Mouse (Mus musculus): Measurements from ENCODE around the gene Gm20388. TPM values are rescaled to one million over a fixed set of nuclear protein-coding genes. Genes with fewer than 3 reads are reported as not detected.
A peak's percentile ranks its signal among the peaks of the same experiment; 100 is the strongest.

The Gm20388 gene
- total RNA-seq, 2 experiments from 2014 or later, result 8.8 TPM

- no peak for DNase-seq (ENCODE audit: extremely low spot score in 1 of 2, low spot score in 1 of 2)
Observed at GRCm38 (mm10) chr8:120948620-120949491, 1038.2 kb downstream of the Gm20388 start.

GRCm38 (mm10) chr8:120950674-120951218, 1040.1 kb downstream of the Gm20388 start:
- DNase-seq (ENCODE audit: extremely low spot score in 1 of 2, low spot score in 1 of 2), result no peak

- DNase-seq (ENCODE audit: extremely low spot score in 1 of 2, low spot score in 1 of 2), result no peak
Observed at GRCm38 (mm10) chr8:120959470-120959891, 1048.8 kb downstream of the Gm20388 start.

- DNase-seq (ENCODE audit: extremely low spot score in 1 of 2, low spot score in 1 of 2), result no peak
Observed at GRCm38 (mm10) chr8:120962606-120963380, 1052.2 kb downstream of the Gm20388 start.

GRCm38 (mm10) chr8:120966557-120966956, 1055.9 kb downstream of the Gm20388 start:
- DNase-seq (ENCODE audit: extremely low spot score in 1 of 2, low spot score in 1 of 2), result no peak

GRCm38 (mm10) chr8:120968308-120968707, 1057.7 kb downstream of the Gm20388 start:
- DNase-seq (ENCODE audit: extremely low spot score in 1 of 2, low spot score in 1 of 2), result no peak

GRCm38 (mm10) chr8:120970346-120970745, 1059.7 kb downstream of the Gm20388 start:
- peak; percentile 19 to 44 for DNase-seq (ENCODE audit: extremely low spot score in 1 of 2, low spot score in 1 of 2)

- peak in 1 of 2 experiments; percentile 8 for DNase-seq (ENCODE audit: extremely low spot score in 1 of 2, low spot score in 1 of 2)
Observed at GRCm38 (mm10) chr8:120971691-120972469, 1061.2 kb downstream of the Gm20388 start.

DNA sequence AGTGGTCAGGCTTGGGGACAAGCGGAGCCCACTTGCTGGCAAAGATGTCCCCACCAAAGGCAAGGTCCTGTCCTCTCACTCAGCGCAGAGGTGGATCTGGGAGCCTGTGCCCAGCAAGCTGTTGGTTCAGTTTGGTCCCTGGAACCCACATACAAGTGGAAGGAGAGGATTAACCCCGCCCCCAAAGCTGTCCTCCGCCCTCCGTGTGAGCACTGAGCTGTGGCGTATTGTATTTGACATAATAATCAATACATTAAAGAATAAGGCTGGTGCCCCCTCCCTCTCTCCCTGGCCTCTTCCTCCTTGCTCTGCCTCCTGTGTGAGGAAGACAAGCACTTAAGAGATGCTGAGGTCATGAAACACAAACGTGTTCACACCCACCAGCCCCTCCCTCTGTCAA, 1062.4 kb downstream of the Gm20388 start:
- DNase-seq (ENCODE audit: extremely low spot score in 1 of 2, low spot score in 1 of 2), result no peak

DNA sequence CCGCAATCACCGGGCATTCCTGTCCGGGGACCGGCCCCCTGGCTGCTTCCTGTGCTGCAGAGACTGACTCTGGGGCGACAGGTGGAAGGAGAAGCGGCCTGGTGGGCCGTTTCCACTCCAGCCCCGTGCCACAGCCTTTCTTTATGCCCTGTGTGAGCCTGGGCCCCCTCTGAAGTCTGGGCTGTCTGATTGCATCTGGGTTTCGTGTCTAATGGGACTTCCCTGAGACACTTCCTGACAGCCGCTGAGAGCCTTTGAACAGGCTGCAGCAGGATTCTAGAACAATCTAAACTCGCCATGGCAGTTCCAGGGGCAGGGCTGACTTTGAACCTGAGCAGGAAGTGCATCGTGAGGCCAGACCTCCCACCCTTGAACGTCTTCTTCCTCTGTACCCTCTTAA, 1066.5 kb downstream of the Gm20388 start:
- no peak for DNase-seq (ENCODE audit: extremely low spot score in 1 of 2, low spot score in 1 of 2)

GRCm38 (mm10) chr8:120979210-120979609, 1068.6 kb downstream of the Gm20388 start:
- DNase-seq (ENCODE audit: extremely low spot score in 1 of 2, low spot score in 1 of 2), result no peak

DNA sequence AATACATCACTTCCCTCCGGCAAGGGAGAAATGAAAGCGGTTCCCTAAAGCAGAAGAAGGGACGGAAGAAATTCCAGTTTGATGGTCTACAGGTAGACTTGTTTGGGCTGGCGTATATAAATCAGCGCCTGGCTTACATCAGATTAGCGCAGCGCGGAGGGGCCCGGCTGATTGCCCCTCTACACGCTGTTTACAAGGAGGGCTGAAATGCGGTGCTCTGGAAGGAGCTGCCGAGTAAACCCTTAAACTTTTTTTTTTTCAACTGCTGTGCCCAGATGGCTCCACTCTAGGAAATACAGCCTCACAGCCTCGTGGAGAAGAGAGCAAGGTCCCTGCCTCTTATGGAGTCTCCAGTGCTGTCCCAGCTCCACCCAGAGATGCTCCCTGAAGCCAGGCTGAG, 1070.3 kb downstream of the Gm20388 start:
- DNase-seq (ENCODE audit: extremely low spot score in 1 of 2, low spot score in 1 of 2), result no peak

- no peak for DNase-seq (ENCODE audit: extremely low spot score in 1 of 2, low spot score in 1 of 2)
Observed at GRCm38 (mm10) chr8:120984888-120985287, 1074.2 kb downstream of the Gm20388 start.

DNA sequence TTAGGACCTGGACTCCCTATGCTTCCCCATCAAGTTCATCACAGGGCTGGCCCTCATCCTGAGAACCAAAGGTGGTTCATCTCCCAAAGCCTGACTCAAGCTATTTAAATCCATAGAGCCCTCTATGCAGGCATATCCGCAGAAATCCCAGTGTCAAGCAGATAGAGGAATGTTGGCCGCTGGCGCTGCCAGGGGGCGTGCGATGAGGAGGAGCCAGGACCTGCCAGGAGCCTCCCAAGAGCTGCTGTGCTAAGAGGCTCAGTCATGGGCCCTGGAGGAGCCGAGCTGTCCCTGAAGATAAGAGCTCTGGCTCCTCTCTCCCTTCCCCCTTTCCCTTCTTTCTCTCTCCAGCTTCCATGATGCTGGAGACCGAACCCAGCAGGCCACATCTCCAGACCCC, 1075.4 kb downstream of the Gm20388 start:
- no peak for DNase-seq (ENCODE audit: extremely low spot score in 1 of 2, low spot score in 1 of 2)

- DNase-seq (ENCODE audit: extremely low spot score in 1 of 2, low spot score in 1 of 2), result no peak
Observed at GRCm38 (mm10) chr8:120993738-120994137, 1083.1 kb downstream of the Gm20388 start.

- DNase-seq (ENCODE audit: extremely low spot score in 1 of 2, low spot score in 1 of 2), result no peak
Observed at GRCm38 (mm10) chr8:120995424-120995823, 1084.8 kb downstream of the Gm20388 start.

- DNase-seq (ENCODE audit: extremely low spot score in 1 of 2, low spot score in 1 of 2), result no peak
Observed at GRCm38 (mm10) chr8:120996905-120997581, 1086.4 kb downstream of the Gm20388 start.

DNA sequence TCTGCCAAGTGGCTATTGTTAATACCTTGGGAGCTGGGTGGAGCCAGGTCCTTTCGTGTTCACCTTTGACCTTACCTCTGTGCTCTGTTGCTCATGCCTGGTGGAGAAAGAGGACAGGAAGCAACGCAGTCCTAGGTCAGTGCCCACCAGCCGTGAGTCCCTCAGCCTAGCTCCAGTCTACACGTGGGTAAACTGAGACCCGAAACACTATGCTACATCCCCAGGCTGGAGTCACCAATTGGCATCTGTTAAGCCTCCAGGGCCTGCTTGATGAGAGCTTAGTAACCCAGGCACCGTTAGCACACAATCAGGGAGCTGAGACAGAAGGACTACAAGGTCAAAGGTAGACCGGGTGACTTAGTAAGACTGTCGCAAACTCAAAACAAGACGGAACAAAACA, 1087.3 kb downstream of the Gm20388 start:
- DNase-seq (ENCODE audit: extremely low spot score in 1 of 2, low spot score in 1 of 2), result no peak

GRCm38 (mm10) chr8:120998966-120999365, 1088.3 kb downstream of the Gm20388 start:
- DNase-seq (ENCODE audit: extremely low spot score in 1 of 2, low spot score in 1 of 2), result no peak

- no peak for DNase-seq (ENCODE audit: extremely low spot score in 1 of 2, low spot score in 1 of 2)
Observed at GRCm38 (mm10) chr8:121001951-121002350, 1091.3 kb downstream of the Gm20388 start.
